Mouse (Mus musculus): ENCODE measurements around the gene Cacna1c. TPM values are rescaled to one million over a fixed set of nuclear protein-coding genes. Genes with fewer than 3 reads are reported as not detected.

Gene Cacna1c
- total RNA-seq, 2 experiments from 2014 or later: 3.6 to 4.9 TPM

DNA sequence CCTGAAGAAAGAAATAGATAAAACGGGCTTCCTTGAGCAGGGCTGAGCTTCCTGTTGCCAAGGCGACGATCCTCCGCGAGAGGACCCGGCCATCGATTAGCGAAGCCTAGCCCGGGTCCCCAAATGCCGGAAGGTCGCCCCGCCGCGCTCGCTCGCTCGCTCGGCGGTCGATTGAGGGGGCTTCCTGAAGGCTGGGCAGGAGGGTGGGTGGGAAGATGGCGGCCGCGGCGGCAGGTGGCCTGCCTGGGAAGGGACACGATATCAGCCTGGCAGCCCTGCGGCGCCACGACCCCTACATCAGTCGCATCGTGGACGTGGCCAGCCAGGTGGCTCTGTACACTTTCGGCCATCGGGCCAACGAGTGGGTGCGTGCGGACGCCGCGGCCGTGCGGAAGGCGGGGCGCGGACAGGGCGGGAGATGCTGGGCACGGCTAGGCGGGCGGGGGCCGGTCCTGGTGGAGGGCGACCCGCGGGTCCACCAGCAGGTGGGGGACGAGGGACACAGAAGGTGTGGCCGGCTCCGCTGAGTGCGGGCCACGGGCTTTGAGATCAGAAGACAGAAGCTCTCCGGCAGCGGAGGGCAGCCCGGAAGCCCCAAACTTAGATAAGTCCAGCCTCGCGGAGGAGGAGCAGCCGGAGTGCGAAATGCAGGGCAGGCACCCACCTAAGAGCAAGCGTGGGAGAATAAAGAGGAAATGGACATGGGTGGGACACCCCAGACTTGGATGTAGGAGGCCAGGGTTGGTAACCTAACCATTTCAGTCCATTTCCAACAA is 21.0 kb downstream of the Cacna1c start, which contains the start of gene Dcp1b:
Dcp1b (plus strand) TSS at position 176 of the 776 bp plus-strand sequence.
- DNase-seq: peak; percentile 90
- intact Hi-C loops (cut with DNase I; ENCODE audit: low total_unique reads): no loop called here

DNA sequence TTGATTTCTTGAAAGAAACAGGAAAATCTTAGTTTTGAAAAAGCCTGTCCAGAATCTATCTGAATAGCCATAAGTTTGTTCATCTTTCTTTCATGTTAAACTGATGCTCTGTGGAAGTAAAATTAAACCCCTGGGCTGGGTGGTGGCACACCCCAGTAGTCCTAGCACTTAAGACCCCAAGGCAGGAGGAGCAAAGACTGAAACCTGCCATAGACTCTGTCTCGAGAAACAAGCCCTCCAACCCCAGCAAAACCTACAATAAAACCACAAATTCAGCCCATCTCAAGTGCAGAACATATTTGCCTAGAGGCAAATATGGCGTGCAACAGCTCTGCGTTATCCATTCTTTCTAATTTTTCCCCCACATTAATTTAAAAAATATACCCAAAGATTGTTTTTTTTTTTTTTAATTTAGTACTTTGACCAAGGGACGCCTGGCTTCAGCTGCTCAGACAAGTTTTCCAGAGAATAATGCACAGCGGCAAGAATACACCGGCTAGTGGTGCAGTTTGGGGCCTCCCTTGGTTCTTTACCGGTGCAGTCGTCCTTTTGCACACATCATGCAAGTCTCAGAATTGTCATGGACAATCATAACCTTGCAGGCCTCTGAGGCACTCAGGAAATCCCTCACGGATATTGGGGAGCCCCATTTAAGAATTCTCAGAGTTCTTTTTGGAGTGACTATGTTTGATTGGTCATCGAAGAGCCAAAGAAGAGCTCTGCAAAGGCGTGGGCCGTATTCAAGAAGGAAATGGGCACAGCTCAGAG is 21.7 kb downstream of the Cacna1c start:
- intact Hi-C loops (cut with DNase I; ENCODE audit: low total_unique reads): no loop called here
- no peak for DNase-seq

DNA sequence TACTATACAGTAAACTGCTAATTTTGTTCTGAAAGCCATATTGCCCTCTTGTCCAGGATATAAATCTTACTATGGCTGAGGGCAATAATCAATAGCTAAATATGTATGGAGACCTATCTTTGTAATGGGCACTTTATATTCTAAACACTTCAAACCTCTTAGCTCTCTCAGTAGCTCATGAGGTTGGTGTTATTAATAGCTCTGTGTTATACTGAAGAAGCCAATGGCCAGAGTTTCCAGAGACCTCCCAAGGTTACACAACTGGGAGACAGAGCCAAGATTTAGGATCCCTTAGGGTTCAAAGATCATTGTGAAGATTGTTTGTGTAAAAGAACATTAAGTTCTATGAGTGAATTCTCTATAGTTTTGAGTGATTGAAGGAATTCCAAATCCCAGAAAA is 30.5 kb downstream of the Cacna1c start:
- intact Hi-C loops (cut with DNase I; ENCODE audit: low total_unique reads): no loop called here
- DNase-seq: no peak

DNA sequence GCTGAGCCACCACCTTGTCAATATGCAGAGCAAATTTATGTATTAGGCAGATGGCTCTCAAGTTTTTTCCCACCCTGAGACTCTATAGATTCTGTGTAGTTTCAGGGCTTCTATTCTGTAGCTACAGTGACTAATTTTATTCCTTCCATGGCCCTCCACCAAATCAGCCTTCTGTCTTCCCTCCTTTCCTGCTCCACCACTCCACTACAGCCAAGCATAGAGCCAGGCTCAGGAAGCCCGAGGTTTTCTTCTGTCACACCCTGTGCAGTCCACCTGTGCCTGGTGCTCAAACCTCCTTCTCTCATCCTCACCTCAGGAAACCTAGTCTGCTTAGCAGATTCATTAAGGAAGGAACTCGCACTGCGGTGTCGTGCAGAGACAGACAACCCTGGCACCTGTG is 51.1 kb downstream of the Cacna1c start:
- intact Hi-C loops (cut with DNase I; ENCODE audit: low total_unique reads): no loop called here
- DNase-seq: no peak

DNA sequence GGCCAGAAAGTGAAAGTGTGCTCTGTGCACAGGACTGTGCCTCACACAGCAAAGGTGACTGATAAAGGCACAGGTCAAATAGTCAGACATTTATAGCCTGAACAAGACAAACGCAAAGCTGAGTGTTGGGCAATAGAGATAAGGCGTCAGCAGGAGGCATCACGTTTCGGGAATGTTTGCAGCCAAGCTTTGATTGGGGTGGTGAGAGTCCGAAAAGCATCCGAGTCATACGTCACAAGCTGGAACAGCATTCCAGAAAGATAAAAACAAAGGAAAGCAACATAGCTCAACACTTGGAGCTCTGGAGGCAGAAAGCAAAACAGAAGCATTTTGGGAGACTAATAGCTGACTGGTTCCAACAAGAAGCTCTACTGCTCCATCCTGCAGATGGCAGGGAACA is 56.7 kb downstream of the Cacna1c start:
- intact Hi-C loops (cut with DNase I; ENCODE audit: low total_unique reads): loop anchor here (10.0 kb wide), 1 partner anchor 205 kb away; no protein-coding TSS in a partner anchor

DNA sequence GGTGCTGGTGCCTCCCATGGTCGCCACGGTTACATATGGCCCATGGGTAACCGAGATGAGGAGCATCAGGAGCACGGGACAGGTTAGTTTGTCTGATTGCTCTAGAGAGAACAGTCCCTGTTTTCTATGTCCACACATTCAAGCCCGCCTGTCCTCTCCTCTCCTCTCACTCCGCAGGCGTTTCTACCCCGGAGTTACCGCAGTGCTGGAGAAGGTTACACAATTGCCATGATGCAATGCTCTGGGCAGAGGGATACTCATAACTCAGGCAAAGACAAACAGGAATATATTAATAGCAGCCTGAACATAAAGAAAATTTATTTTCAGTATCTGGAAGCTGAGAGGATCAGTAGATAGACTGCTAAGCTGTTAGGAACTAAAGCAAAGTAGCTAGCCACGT is 58.5 kb downstream of the Cacna1c start:
- intact Hi-C loops (cut with DNase I; ENCODE audit: low total_unique reads): loop anchor here (10.0 kb wide), 1 partner anchor 207 kb away; no protein-coding TSS in a partner anchor
- no peak for DNase-seq

More for the DNA sequence above, 56.7 kb downstream of the Cacna1c start:
- no peak for DNase-seq

DNA sequence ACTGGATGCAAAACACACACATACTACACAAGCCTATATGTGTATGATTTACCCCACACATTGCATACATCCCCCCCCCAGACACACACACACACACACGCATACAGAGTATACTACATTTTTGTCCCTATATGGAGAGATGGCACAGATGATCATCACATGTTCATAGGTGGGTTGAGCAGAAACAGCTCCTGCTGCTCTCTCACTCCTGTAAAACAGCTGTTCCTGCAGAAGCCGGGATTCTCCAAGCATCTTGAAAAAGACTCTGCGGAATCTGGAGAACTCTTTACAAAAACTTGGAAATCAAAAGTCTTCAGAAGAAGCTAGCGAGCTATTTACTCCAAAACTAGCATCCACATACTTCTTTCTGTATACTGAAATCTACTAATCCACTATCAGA is 63.4 kb downstream of the Cacna1c start:
- no peak for DNase-seq
- intact Hi-C loops (cut with DNase I; ENCODE audit: low total_unique reads): loop anchor here (10.0 kb wide), 1 partner anchor 212 kb away; no protein-coding TSS in a partner anchor

DNA sequence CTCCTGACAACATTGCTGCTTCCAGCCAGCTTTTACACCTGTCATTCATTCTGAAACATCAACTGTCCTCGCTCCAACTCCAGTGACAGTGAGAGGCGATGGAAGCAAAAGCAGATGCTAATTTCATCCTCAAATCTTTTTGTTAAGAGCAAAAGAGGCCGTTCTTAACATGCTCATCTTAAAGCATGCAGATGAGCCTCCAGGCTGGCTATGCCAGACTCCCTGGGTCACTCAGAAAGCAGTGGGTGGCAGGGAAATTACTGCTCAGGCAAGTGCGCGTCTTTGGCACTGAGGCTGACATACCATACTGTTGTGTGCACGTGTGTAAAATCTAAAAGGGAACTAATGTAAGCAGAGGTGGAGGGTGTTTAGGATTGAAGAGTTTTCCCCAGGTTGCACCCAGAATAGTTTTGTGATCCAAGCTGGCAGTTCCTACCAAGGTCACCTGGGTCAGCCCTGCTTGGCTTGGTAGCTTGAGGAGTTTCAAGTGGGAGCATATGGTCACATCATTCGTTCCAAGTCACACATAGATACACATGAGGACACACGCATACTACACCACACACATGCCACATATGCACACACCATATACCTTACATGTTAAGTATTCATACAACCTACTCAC is 64.0 kb downstream of the Cacna1c start:
- intact Hi-C loops (cut with DNase I; ENCODE audit: low total_unique reads): loop anchor here (10.0 kb wide), 1 partner anchor 213 kb away; no protein-coding TSS in a partner anchor
- DNase-seq: no peak

DNA sequence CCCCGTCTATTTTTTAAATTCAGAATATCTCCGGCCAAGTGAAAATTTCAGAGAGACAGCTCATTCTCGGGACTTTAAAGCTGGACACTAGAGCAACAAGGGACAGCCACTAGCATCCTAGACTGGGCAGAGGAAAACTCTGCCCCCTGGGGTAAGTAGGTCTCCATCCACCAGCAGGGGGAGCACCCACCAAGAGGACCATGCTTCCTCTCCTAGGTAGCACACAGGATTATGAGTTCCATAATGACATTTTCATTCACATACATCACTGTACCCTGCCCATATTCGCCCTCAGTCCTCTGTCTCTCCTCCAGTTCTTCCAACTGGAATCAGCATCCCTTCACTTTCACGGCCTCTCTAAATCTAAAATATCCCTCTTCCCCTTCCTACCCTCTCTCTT is 66.6 kb downstream of the Cacna1c start:
- peak; percentile 38 for DNase-seq
- intact Hi-C loops (cut with DNase I; ENCODE audit: low total_unique reads): loop anchor here (10.0 kb wide), 1 partner anchor 215 kb away; no protein-coding TSS in a partner anchor

DNA sequence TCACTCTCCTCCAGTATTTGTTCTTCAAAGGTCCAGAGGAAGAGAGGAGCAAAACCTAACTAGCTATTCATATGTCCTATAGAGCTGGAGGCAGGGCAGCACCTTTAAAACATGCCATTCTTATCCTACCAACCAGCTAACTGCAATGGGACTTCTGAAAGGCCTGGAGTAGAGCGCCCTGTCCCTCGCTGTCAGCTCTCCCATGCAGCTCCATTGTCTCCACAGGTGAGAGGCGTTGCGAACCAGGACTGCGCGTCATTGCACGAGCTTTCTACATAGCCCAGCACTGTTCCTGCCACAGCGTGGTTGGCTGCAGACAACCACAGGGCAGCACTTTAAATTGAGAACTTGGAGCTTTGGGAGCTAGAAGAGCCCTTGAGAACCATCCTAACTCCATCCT is 67.7 kb downstream of the Cacna1c start:
- intact Hi-C loops (cut with DNase I; ENCODE audit: low total_unique reads): no loop called here
- DNase-seq: no peak

DNA sequence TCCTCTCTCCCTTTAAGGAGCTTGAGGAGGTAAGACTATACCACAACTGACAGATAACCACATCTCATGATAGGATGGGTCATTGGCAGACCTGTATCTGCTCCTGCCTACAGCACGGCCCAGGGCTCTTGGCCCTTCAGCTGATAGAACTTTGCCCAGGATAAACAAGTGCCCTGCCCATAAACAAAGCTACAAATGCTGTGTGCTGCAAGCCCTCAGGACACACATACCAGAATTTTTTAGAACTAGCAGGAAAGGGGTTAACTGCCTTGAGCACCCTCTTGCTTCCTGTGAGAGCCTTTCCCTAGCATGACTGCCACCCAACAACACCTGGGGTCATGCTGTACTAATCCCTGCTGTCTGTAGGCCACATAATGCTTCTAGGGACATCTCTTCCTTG is 68.1 kb downstream of the Cacna1c start:
- DNase-seq: no peak
- intact Hi-C loops (cut with DNase I; ENCODE audit: low total_unique reads): no loop called here

DNA sequence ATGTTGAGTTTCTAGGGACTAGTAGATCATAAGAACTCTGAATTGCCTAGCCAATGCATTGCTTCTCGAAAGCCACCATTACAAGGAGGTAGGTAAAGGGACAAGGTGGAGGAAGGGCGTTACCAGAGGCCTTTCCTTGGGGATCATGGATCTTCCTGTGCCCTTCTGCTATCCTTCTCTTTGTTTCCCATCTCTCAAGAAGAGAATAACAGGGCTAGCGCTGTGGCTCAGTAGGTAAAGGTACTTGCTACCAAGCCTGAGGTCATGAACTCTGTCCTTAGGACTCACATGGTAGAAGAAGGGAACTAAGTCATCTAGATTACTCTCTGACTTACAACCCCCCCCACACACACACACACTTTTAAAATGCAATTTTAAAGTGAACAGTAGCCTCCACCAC is 69.2 kb downstream of the Cacna1c start:
- intact Hi-C loops (cut with DNase I; ENCODE audit: low total_unique reads): no loop called here

DNA sequence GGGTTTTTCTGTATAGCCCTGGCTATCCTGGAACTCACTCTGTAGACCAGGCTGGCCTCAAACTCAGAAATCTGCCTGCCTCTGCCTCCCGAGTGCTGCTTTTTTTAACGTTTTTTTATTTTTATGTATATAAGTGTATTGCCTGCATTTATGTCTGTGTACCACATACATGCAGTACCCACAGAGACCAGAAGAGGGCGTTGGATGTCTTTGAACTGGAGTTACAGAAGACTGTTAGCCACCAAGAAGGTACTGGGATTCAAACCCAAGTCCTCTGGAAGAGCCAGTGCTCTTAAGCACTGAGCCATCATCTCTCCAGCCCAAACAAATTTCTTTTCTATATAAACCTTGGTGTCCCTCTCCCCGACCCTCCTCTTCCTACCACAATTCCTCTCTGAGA is 77.8 kb downstream of the Cacna1c start:
- intact Hi-C loops (cut with DNase I; ENCODE audit: low total_unique reads): no loop called here
- DNase-seq: no peak

More for the DNA sequence above, 69.2 kb downstream of the Cacna1c start:
- no peak for DNase-seq

DNA sequence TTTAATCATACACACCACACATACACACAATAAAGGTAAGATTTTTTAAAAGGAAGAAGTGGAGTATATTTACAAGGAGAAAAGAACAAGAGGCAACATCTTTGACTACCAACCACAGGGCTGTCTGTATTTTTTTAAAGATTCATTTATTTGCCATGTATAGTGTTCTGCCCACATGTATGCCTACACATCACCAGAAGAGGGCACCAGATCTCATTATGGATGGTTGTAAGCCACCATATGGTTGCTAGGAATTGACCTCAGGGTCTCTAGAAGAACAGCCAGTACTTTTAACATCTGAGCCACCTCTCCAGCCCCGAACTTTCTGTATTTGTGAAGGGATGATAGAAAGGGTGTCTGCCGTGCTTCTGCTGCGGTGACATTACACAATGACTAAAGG is 79.9 kb downstream of the Cacna1c start:
- DNase-seq: no peak
- intact Hi-C loops (cut with DNase I; ENCODE audit: low total_unique reads): no loop called here

DNA sequence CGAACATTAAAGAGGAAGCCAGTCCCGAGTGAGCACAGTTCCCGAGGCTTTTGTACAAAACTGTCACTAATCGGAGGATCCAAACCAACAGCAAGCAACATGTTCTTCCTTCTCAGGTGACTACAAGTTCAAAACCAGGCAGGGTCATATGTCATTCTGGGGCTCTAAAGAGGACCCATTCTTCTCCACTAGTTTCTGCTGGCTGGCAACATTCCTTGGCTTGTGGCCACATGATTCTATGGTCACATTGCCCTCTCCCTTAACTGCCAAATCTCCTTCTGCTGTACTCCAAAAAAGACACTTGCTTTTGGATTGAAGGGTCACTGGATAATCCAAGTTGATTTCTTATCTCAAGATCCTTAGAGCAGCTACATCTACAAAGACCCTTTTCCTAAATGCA is 82.9 kb downstream of the Cacna1c start:
- intact Hi-C loops (cut with DNase I; ENCODE audit: low total_unique reads): no loop called here
- no peak for DNase-seq

DNA sequence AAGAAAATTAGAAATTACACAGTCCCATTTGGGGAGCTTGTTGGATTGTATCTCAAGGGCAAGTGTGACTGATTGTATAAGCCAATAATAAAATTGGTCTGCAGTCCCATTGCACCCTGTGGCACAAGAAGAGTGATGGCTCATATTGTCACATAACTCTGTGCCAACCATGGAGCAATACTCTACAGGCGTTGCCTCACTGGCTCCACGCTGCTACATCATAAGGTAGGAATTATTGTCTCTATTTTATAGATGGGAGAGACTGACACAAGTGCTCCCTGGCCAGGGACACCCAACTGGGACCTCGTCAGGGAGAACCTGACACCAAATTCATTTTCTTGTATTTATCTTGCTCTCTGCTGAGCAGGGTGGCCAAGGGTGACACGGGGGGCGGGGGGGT is 85.8 kb downstream of the Cacna1c start:
- DNase-seq: no peak
- intact Hi-C loops (cut with DNase I; ENCODE audit: low total_unique reads): no loop called here

DNA sequence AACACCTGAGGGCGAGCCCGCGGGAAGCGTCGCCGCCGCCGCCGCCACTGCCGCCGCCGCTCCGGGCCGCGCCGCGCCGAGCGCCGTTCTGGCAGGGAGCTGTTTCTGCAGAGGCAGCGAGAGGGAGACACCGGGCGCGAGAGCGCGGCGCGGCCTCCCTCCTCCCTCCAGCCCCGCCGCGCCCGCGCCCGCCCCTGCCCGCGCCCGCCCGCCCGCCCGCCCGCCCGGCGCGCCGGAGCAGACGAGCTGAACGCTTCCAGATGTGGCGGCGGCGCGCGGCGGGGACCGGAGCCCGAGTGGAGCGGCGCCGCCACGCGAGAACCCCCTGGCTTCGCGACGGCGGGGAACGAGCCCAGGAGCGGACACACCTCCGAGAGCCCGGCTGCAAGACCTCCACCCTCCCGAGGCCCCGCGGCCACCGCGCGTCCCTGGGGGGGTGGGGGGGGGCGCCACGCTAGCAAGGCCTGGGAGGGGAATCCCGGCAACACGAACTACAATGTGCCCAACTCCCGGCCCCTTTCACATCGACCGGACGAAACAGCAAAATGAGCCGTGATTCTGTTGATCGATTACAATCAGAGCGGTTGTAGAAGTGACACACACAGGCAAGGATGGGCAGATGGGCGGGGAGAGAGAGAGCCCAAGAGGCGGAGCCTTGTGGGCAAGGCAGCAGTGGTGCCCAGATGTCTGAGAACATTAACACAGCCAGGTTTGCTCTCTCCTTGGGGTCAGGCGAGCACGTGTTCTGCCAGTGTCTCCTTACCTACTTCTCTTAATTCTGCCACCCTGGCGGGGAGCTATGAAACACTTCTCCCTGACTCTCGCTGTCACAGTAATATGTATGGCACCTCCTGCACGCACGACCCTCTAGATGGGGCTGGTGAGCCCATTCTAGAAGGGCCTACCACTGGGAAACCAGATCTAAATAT is 87.5 kb downstream of the Cacna1c start:
- intact Hi-C loops (cut with DNase I; ENCODE audit: low total_unique reads): loop anchor here (5.0 kb wide), 1 partner anchor 461 kb away; no protein-coding TSS in a partner anchor
- peak; percentile 60 for DNase-seq

DNA sequence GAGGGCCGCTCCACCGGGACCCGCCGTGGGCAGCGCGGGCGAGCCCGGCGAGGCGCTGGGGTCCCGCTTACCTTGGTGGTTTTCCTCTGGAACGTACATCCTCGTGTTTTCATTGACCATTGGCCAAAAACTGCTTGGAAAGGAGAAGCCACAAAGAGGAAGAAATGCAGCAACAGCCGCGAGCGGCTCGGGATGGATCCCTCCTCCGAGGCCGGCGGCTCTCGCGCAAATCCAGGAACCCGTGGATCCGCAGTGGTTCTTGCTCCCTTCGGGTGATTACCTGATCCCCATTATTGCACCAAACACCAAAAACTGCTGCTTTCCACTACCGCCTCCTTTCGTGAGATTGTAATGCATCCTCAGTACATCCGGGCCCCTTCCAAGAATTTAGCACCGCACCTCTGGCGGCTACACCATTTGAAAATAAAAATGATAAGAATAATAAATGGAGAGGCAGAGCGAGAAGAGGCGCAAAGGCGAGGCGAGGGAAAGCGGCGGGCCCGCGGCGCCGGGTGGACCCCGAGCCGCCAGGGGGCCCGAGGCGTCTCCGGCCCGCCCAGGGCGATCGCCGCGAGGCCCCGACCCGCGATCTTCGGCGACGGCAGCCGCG is 88.3 kb downstream of the Cacna1c start:
- intact Hi-C loops (cut with DNase I; ENCODE audit: low total_unique reads): loop anchor here (5.0 kb wide), 1 partner anchor 461 kb away; no protein-coding TSS in a partner anchor
- peak; percentile 14 for DNase-seq

Data from gastrocnemius, postnatal 14 days (tissue).